Mouse (Mus musculus): ENCODE results near the gene Robo3. TPM values are rescaled to one million over a fixed set of nuclear protein-coding genes. Genes with fewer than 3 reads are reported as not detected.

The Robo3 gene
- 120 TPM in 2 replicates for polyA plus RNA-seq (2014; fragmentation: Nextera tagmentation; extraction: Ambion mirVana)

DNA sequence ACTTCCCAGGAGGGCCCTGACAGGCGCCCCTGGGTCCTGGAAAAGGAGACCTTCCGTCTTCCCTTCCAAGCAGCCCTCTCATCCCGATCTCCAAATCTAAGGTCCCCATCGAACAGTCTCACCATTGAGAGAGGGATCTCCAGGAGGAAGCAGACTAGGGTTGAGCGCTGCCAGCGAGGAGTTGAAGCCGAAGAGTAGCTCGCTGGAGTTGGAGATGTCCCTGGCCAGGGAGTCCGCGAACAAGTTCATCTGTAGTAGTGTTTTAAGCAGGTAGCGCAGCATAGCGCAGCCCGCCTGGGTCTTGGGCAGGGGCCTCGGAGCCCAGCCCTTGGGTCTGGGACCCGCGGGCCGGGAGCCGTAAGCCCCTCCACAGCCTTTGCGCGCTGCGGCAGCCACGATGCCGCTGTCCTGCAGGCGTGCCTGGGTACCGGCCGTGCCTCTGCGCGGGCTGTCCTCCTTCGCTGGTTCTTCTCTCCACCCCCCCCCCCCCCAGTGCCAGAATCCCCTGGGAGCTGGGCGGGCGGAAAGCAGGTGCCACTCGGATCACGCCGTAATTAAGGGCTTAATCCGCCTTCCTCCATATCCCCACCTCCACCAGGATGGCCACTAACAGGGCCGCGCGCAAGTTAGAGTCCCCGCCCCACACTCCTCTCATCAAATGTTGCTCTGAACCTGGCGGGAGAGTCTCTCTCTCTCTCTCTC is at the start of gene Robo3:
Robo3 (minus strand) TSS at position 527 of the 702 bp plus-strand sequence.
- H3K9ac ChIP-seq (ENCODE audit: low read depth, low read length), result peak within 1 kb of the TSS; percentile 53
- H3K27me3 ChIP-seq (ENCODE audit: control insufficient read depth, insufficient read depth, low read length), result peaks cover 70% of the 10 kb centered on the region
- H3K4me3 ChIP-seq (ENCODE audit: low read depth, low read length), result peak within 1 kb of the TSS; percentile 37
- H3K4me1 ChIP-seq (replicated peaks; ENCODE audit: control insufficient read depth, insufficient read depth, low read length), result peaks cover 5% of the 10 kb centered on the region
- no peaks in the 10 kb centered on the region for H3K9me3 ChIP-seq (ENCODE audit: control insufficient read depth, low read length)
- peak within 1 kb of the TSS; percentile 45 for H3K4me2 ChIP-seq (replicated peaks; ENCODE audit: low read depth, low read length)
- no peaks in the 10 kb centered on the region for H3K36me3 ChIP-seq (ENCODE audit: control insufficient read depth, insufficient read depth, low read length)
- WGBS, result 1% methylated on average over 38 of the region's 40 CpGs
- peak; percentile 46 for DNase-seq (ENCODE audit: low spot score)
- ATAC-seq (ENCODE audit: low FRiP score), result peak; percentile 67
- peak within 1 kb of the TSS; percentile 68 for H3K27ac ChIP-seq (ENCODE audit: low read depth, low read length)

- 83% methylated on average over 7 of the region's 7 CpGs for WGBS
- no peak for DNase-seq (ENCODE audit: low spot score)
- Histone ChIP-seq H3K9me3 (ENCODE audit: control insufficient read depth, low read length) (no peaks in the 10 kb centered on the region), H3K4me2 (replicated peaks; ENCODE audit: low read depth, low read length) (no peak overlapping the region), H3K27me3 (ENCODE audit: control insufficient read depth, insufficient read depth, low read length) (no peaks in the 10 kb centered on the region), H3K9ac (ENCODE audit: low read depth, low read length) (no peak overlapping the region), H3K36me3 (ENCODE audit: control insufficient read depth, insufficient read depth, low read length) (no peaks in the 10 kb centered on the region), H3K4me3 (ENCODE audit: low read depth, low read length) (no peak overlapping the region), H3K27ac (ENCODE audit: low read depth, low read length) (no peak overlapping the region), H3K4me1 (replicated peaks; ENCODE audit: control insufficient read depth, insufficient read depth, low read length) (no peaks in the 10 kb centered on the region)
- no peak for ATAC-seq (ENCODE audit: low FRiP score)
Observed at GRCm38 (mm10) chr9:37474923-37475322, 41.9 kb upstream of the Robo3 start.

- no peaks in the 10 kb centered on the region for H3K9me3 ChIP-seq (ENCODE audit: control insufficient read depth, low read length)
- no peak for DNase-seq (ENCODE audit: low spot score)
- H3K4me1 ChIP-seq (replicated peaks; ENCODE audit: control insufficient read depth, insufficient read depth, low read length), result no peaks in the 10 kb centered on the region
- no peak overlapping the region for H3K9ac ChIP-seq (ENCODE audit: low read depth, low read length)
- WGBS, result 70% methylated on average over 3 of the region's 3 CpGs
- H3K36me3 ChIP-seq (ENCODE audit: control insufficient read depth, insufficient read depth, low read length), result no peaks in the 10 kb centered on the region
- no peak overlapping the region for H3K4me2 ChIP-seq (replicated peaks; ENCODE audit: low read depth, low read length)
- no peak for ATAC-seq (ENCODE audit: low FRiP score)
- no peak overlapping the region for H3K27ac ChIP-seq (ENCODE audit: low read depth, low read length)
- H3K4me3 ChIP-seq (ENCODE audit: low read depth, low read length), result no peak overlapping the region
- H3K27me3 ChIP-seq (ENCODE audit: control insufficient read depth, insufficient read depth, low read length), result no peaks in the 10 kb centered on the region
Observed at GRCm38 (mm10) chr9:37473611-37474125, 40.6 kb upstream of the Robo3 start.

GRCm38 (mm10) chr9:37462764-37463163 is 29.7 kb upstream of the Robo3 start:
- H3K4me1 ChIP-seq (replicated peaks; ENCODE audit: control insufficient read depth, insufficient read depth, low read length), result no peaks in the 10 kb centered on the region
- no peak overlapping the region for H3K27ac ChIP-seq (ENCODE audit: low read depth, low read length)
- no peak for ATAC-seq (ENCODE audit: low FRiP score)
- WGBS, result 19% methylated on average over 7 of the region's 7 CpGs
- no peak overlapping the region for H3K9ac ChIP-seq (ENCODE audit: low read depth, low read length)
- H3K27me3 ChIP-seq (ENCODE audit: control insufficient read depth, insufficient read depth, low read length), result peaks cover 48% of the 10 kb centered on the region
- DNase-seq (ENCODE audit: low spot score), result peak; percentile 69
- H3K4me3 ChIP-seq (ENCODE audit: low read depth, low read length), result no peak overlapping the region
- H3K36me3 ChIP-seq (ENCODE audit: control insufficient read depth, insufficient read depth, low read length), result no peaks in the 10 kb centered on the region
- no peak overlapping the region for H3K4me2 ChIP-seq (replicated peaks; ENCODE audit: low read depth, low read length)
- H3K9me3 ChIP-seq (ENCODE audit: control insufficient read depth, low read length), result no peaks in the 10 kb centered on the region

DNA sequence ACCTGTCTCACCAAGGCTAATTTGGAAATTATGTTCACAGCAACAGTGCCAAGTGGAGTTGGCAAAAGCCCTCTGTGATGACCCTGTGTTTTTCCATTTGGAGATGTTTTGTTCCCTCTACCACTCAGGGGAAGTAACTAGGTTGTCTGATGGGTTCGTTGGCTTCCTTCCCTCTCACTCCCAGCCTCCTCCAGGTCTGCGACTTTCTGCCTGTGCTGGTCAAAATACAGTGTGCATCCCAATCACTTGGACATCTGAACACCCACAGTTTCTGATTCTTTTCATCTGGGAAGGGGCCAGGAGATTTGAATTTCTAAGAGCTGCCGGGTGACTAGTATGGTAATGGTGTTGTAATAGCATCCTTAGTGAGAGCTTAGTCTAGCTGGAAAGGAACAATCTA is 28.5 kb upstream of the Robo3 start:
- Histone ChIP-seq H3K9me3 (ENCODE audit: control insufficient read depth, low read length) (no peaks in the 10 kb centered on the region), H3K27ac (ENCODE audit: low read depth, low read length) (no peak overlapping the region), H3K27me3 (ENCODE audit: control insufficient read depth, insufficient read depth, low read length) (peaks cover 60% of the 10 kb centered on the region), H3K36me3 (ENCODE audit: control insufficient read depth, insufficient read depth, low read length) (no peaks in the 10 kb centered on the region), H3K4me1 (replicated peaks; ENCODE audit: control insufficient read depth, insufficient read depth, low read length) (no peaks in the 10 kb centered on the region; the same call in 1 of the 2 replicates), H3K4me2 (replicated peaks; ENCODE audit: low read depth, low read length) (no peak overlapping the region), H3K4me3 (ENCODE audit: low read depth, low read length) (no peak overlapping the region), H3K9ac (ENCODE audit: low read depth, low read length) (no peak overlapping the region)
- ATAC-seq (ENCODE audit: low FRiP score) (no peak), DNase-seq (ENCODE audit: low spot score) (peak; percentile 32)
- WGBS, result 3% methylated on average over 3 of the region's 3 CpGs

DNA sequence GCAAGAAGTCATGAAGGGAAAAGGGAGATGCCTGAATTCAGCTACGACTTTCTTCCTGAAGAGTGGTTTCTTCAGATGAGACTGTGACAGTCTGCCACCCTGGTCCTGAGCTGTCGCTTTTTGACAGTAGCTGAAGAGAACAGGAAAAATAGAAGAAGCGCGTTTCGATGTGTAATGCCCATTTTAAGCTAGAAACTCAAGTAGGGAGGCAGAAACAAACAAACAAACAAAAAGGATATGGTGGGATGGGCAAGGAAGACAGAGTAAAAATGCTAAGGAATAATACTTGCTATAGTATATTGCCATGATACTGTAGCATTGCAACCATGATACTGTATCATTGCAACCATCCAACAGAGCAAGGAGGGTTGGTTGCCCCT is 27.9 kb upstream of the Robo3 start:
- DNase-seq (ENCODE audit: low spot score), result no peak
- H3K36me3 ChIP-seq (ENCODE audit: control insufficient read depth, insufficient read depth, low read length), result no peaks in the 10 kb centered on the region
- H3K9ac ChIP-seq (ENCODE audit: low read depth, low read length), result no peak overlapping the region
- WGBS, result 7% methylated on average over 5 of the region's 5 CpGs
- no peaks in the 10 kb centered on the region for H3K9me3 ChIP-seq (ENCODE audit: control insufficient read depth, low read length)
- peaks cover 64% of the 10 kb centered on the region for H3K27me3 ChIP-seq (ENCODE audit: control insufficient read depth, insufficient read depth, low read length)
- H3K4me1 ChIP-seq (replicated peaks; ENCODE audit: control insufficient read depth, insufficient read depth, low read length), result no peaks in the 10 kb centered on the region; the same call in 1 of the 2 replicates
- no peak for ATAC-seq (ENCODE audit: low FRiP score)
- H3K27ac ChIP-seq (ENCODE audit: low read depth, low read length), result peak overlapping the region; percentile 94; the same call in 1 of the 2 replicates
- peak overlapping the region; percentile 77; the same call in 1 of the 2 replicates for H3K4me2 ChIP-seq (replicated peaks; ENCODE audit: low read depth, low read length)
- no peak overlapping the region; the same call in 1 of the 2 replicates for H3K4me3 ChIP-seq (ENCODE audit: low read depth, low read length)

- peak; percentile 76 for ATAC-seq (ENCODE audit: low FRiP score)
- under 1% methylated on average over 75 of the region's 81 CpGs for WGBS
- H3K27ac ChIP-seq (ENCODE audit: low read depth, low read length), result peak overlapping the region; percentile 94
Observed at GRCm38 (mm10) chr9:37460043-37460960, 27.3 kb upstream of the Robo3 start.

GRCm38 (mm10) chr9:37459665-37460042 is 26.6 kb upstream of the Robo3 start:
- no peak for ATAC-seq (ENCODE audit: low FRiP score)
- WGBS, result 1% methylated on average over 9 of the region's 9 CpGs
- Histone ChIP-seq H3K4me2 (replicated peaks; ENCODE audit: low read depth, low read length) (peak overlapping the region; percentile 77), H3K9me3 (ENCODE audit: control insufficient read depth, low read length) (no peaks in the 10 kb centered on the region), H3K27me3 (ENCODE audit: control insufficient read depth, insufficient read depth, low read length) (peaks cover 72% of the 10 kb centered on the region), H3K27ac (ENCODE audit: low read depth, low read length) (peak overlapping the region; percentile 94), H3K4me3 (ENCODE audit: low read depth, low read length) (peak overlapping the region; percentile 40), H3K4me1 (replicated peaks; ENCODE audit: control insufficient read depth, insufficient read depth, low read length) (peaks cover 2% of the 10 kb centered on the region), H3K9ac (ENCODE audit: low read depth, low read length) (peak overlapping the region; percentile 69), H3K36me3 (ENCODE audit: control insufficient read depth, insufficient read depth, low read length) (no peaks in the 10 kb centered on the region)
- DNase-seq (ENCODE audit: low spot score), result peak; percentile 50

More at GRCm38 (mm10) chr9:37460043-37460960, 27.3 kb upstream of the Robo3 start:
- peaks cover 68% of the 10 kb centered on the region for H3K27me3 ChIP-seq (ENCODE audit: control insufficient read depth, insufficient read depth, low read length)
- no peaks in the 10 kb centered on the region for H3K9me3 ChIP-seq (ENCODE audit: control insufficient read depth, low read length)
- H3K4me2 ChIP-seq (replicated peaks; ENCODE audit: low read depth, low read length), result peak overlapping the region; percentile 77
- H3K4me1 ChIP-seq (replicated peaks; ENCODE audit: control insufficient read depth, insufficient read depth, low read length), result no peaks in the 10 kb centered on the region; the same call in 1 of the 2 replicates
- H3K9ac ChIP-seq (ENCODE audit: low read depth, low read length), result peak overlapping the region; percentile 69
- H3K4me3 ChIP-seq (ENCODE audit: low read depth, low read length), result peak overlapping the region; percentile 40
- H3K36me3 ChIP-seq (ENCODE audit: control insufficient read depth, insufficient read depth, low read length), result no peaks in the 10 kb centered on the region
- DNase-seq (ENCODE audit: low spot score), result peak; percentile 80

All from hindbrain, embryonic 11.5 days (tissue).